In genomic region chr8:70660273-70660725, GRCm38 (mm10) we compare ENCODE assay signal across 8 mouse cellular contexts. TPM values are rescaled to one million over a fixed set of nuclear protein-coding genes. Genes with fewer than 3 reads are reported as not detected.
DNase-seq lines count a peak whose midpoint lies in the region; ATAC-seq and TF ChIP-seq lines count a peak whose summit lies in the region.

Gene Pgpep1 (minus strand): TSS chr8:70660388.

- H3K4me3 ChIP-seq in C2C12 (ENCODE audit: insufficient read depth, poor library complexity, severe bottlenecking), result peak within 1 kb of the TSS; percentile 80
- H3K4me3 ChIP-seq in forebrain, embryonic 13.5 days, result peak within 1 kb of the TSS; percentile 76
- peak within 1 kb of the TSS; percentile 79 for H3K4me3 ChIP-seq in hindbrain, embryonic 11.5 days (ENCODE audit: low read depth, low read length)
- H3K4me3 ChIP-seq in megakaryocyte, embryonic 14.5 days (replicated peaks), result peak within 1 kb of the TSS; percentile 99

- TF ChIP-seq CTCF in C2C12 (IDR thresholded peaks at IDR 0.05; ENCODE audit: control insufficient read depth, insufficient read depth, insufficient read length), result no peak

- H3K4me1 ChIP-seq in forebrain, embryonic 13.5 days, result peaks cover 49% of the 10 kb centered on the region
- peaks cover 5% of the 10 kb centered on the region for H3K4me1 ChIP-seq in hindbrain, embryonic 11.5 days (replicated peaks; ENCODE audit: control insufficient read depth, insufficient read depth, low read length)
- H3K4me1 ChIP-seq in megakaryocyte, embryonic 14.5 days, result peaks cover 44% of the 10 kb centered on the region

- no peaks in the 10 kb centered on the region for H3K9me3 ChIP-seq in forebrain, embryonic 13.5 days (replicated peaks)
- no peaks in the 10 kb centered on the region for H3K9me3 ChIP-seq in hindbrain, embryonic 11.5 days (ENCODE audit: control insufficient read depth, low read length)
- H3K9me3 ChIP-seq in megakaryocyte, embryonic 14.5 days, result no peaks in the 10 kb centered on the region

- peak within 1 kb of the TSS; percentile 88 for H3K9ac ChIP-seq in forebrain, embryonic 13.5 days
- peak within 1 kb of the TSS; percentile 84 for H3K9ac ChIP-seq in hindbrain, embryonic 11.5 days (ENCODE audit: low read depth, low read length)

- ATAC-seq in forebrain, embryonic 13.5 days, result peak; percentile 58
- peak; percentile 39 for ATAC-seq in hindbrain, embryonic 11.5 days (ENCODE audit: low FRiP score)
- no peak for ATAC-seq in activated CD4-positive, CD25-positive, alpha-beta regulatory T cell, adult 4 months

- peak within 1 kb of the TSS; percentile 87 for H3K4me2 ChIP-seq in forebrain, embryonic 13.5 days
- peak within 1 kb of the TSS; percentile 56 for H3K4me2 ChIP-seq in hindbrain, embryonic 11.5 days (replicated peaks; ENCODE audit: low read depth, low read length)

- peak within 1 kb of the TSS; percentile 45 for H3K27ac ChIP-seq in forebrain, embryonic 13.5 days
- H3K27ac ChIP-seq in hindbrain, embryonic 11.5 days (ENCODE audit: low read depth, low read length), result peak within 1 kb of the TSS; percentile 70

- DNase-seq in R1 (ENCODE audit: low read depth, low spot score), result peak; percentile 97
- DNase-seq in hindbrain, embryonic 11.5 days (ENCODE audit: low spot score), result peak; percentile 58
- no peak for DNase-seq in left cerebral cortex, postnatal 14 days (ENCODE audit: low spot score in 2 of 2)
- DNase-seq in thymus, postnatal 14 days, result peak; percentile 56

- no peaks in the 10 kb centered on the region for H3K27me3 ChIP-seq in C2C12 (ENCODE audit: control insufficient read depth, insufficient read depth, insufficient read length)
- H3K27me3 ChIP-seq in forebrain, embryonic 13.5 days, result no peaks in the 10 kb centered on the region
- no peaks in the 10 kb centered on the region for H3K27me3 ChIP-seq in hindbrain, embryonic 11.5 days (ENCODE audit: control insufficient read depth, insufficient read depth, low read length)
- no peaks in the 10 kb centered on the region for H3K27me3 ChIP-seq in megakaryocyte, embryonic 14.5 days (replicated peaks)

- 3% methylated on average over 14 of the region's 14 CpGs for WGBS in forebrain, embryonic 13.5 days
- 8% methylated on average over 14 of the region's 14 CpGs for WGBS in hindbrain, embryonic 11.5 days

- H3K79me2 ChIP-seq in C2C12 (ENCODE audit: control insufficient read depth, insufficient read depth), result peaks cover 19% of the 10 kb centered on the region

- H3K36me3 ChIP-seq in C2C12 (ENCODE audit: control insufficient read depth, insufficient read depth), result peaks cover 17% of the 10 kb centered on the region
- peaks cover 4% of the 10 kb centered on the region for H3K36me3 ChIP-seq in forebrain, embryonic 13.5 days (ENCODE audit: poor library complexity, severe bottlenecking)
- H3K36me3 ChIP-seq in hindbrain, embryonic 11.5 days (ENCODE audit: control insufficient read depth, insufficient read depth, low read length), result no peaks in the 10 kb centered on the region
- peaks cover 29% of the 10 kb centered on the region for H3K36me3 ChIP-seq in megakaryocyte, embryonic 14.5 days (replicated peaks; ENCODE audit: low read length)

- intact Hi-C loops in left cerebral cortex, postnatal 14 days (cut with DNase I), result no loop called here

- peak within 1 kb of the TSS; percentile 50 for H3ac ChIP-seq in C2C12 (ENCODE audit: control insufficient read depth, insufficient read length, low read depth)

- H3K79me3 ChIP-seq in C2C12 (ENCODE audit: low read depth), result no peaks in the 10 kb centered on the region

TF ChIP-seq in C2C12, 6 proteins besides CTCF, POLR2A, EP300 and RAD21:
- TF ChIP-seq MAX (IDR thresholded peaks at IDR 0.05) (no peak), FOSL1 (IDR thresholded peaks at IDR 0.05; ENCODE audit: insufficient read depth, low read length, poor library complexity, severe bottlenecking) (no peak), USF1 (IDR thresholded peaks at IDR 0.05; ENCODE audit: low read depth) (no peak), MYOG (IDR thresholded peaks at IDR 0.05; ENCODE audit: control insufficient read depth, extremely low read depth, insufficient read length) (no peak), MYOD1 (IDR thresholded peaks at IDR 0.05; ENCODE audit: control insufficient read depth, insufficient read length, low read depth) (no peak), CEBPB (IDR thresholded peaks at IDR 0.05; ENCODE audit: low read depth) (no peak)

RNA-seq across cellular contexts. Expression of gene Pgpep1, which starts in this region (rescaled TPM):
- 34.9 TPM for polyA plus RNA-seq in C2C12 (2012; fragmentation: generic; extraction: Trizol)
- polyA plus RNA-seq in forebrain, embryonic 13.5 days (2015; fragmentation: Nextera tagmentation; extraction: Ambion mirVana), result 64.6 and 80.8 TPM in 2 replicates
- 170 TPM in 2 replicates for polyA plus RNA-seq in hindbrain, embryonic 11.5 days (2014; fragmentation: Nextera tagmentation; extraction: Ambion mirVana)
- total RNA-seq in left cerebral cortex, postnatal 14 days (2021), result 10 to 100 TPM; 14.8 to 19.0 TPM
- polyA plus RNA-seq in megakaryocyte, embryonic 14.5 days (2012; ENCODE audit: insufficient read depth, low replicate concordance), result 10.2 and 10.5 TPM in 2 replicates
- 1 to 10 TPM; 7.1 to 7.4 TPM for polyA plus RNA-seq in activated CD4-positive, CD25-positive, alpha-beta regulatory T cell, adult 4 months (2017; shearing (Covaris generic))

Comparison
In these comparisons a context has a peak if more than half of its experiments do, and no peak if none do; other contexts are left out.
1. DNase-seq: peak in R1 (single experiment), hindbrain, embryonic 11.5 days (single experiment) and thymus, postnatal 14 days (single experiment); none in left cerebral cortex, postnatal 14 days (0 of 2).
2. Peak in every context shown above with its lines, with median percentiles within 50 percentile points of each other: H3K4me3 ChIP-seq.